23 mouse cellular contexts compared by ENCODE assay signal in the genomic region with DNA sequence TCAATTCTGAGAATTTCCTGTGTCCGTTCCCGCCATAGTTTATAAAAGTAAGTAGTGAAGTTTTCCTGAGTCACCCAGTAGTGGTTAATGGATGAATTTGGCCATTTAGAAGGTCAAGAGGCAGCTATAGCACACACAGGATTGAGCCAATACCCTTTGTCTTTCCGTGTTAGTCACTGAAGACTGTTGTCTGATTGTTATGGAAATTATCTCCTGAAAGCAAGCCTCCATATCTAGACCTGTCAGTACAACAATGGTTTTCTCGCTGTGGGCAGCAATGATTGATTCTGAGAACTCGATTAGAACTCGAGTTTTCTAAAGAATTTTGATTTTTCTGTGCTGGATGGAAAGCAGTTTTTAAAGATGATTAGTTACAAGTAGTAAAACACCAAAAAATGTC. TPM values are rescaled to one million over a fixed set of nuclear protein-coding genes. Genes with fewer than 3 reads are reported as not detected.
DNase-seq lines count a peak whose midpoint lies in the region; TF ChIP-seq lines count a peak whose summit lies in the region.
"Had no signal": no experiment of that assay in that cellular context is flagged by ENCODE, and none has a peak within 500 bp of the region (broad histone marks: within the 10 kb centered on the region; RNA-seq: fewer than 3 reads in every experiment).

No protein-coding gene starts in this region.

- H3K27ac ChIP-seq in ES-Bruce4 (ENCODE audit: insufficient read depth, low read length): peak overlapping the region; percentile 44; the same call in 1 of the 2 replicates
- H3K27ac ChIP-seq: embryonic facial prominence, embryonic 13.5 days; gastrocnemius, adult 2 months; heart, embryonic 10.5 days; hindbrain, embryonic 13.5 days; intestine, embryonic 15.5 days had no signal

- DNase-seq in heart, adult 11 months: peak; percentile 48
- DNase-seq in heart, adult 18-20 months: no peak
- peak; percentile 92 for DNase-seq in R1 (ENCODE audit: low read depth, low spot score)
- peak; percentile 16 for DNase-seq in mesoderm, embryonic 11.5 days (ENCODE audit: low read depth, low spot score)
- no peak for DNase-seq in right cerebral cortex, adult 18-20 months
- DNase-seq in neural tube, embryonic 10.5 days (ENCODE audit: extremely low spot score, low spot score): no peak
- DNase-seq: adrenal gland, postnatal 10 days; cerebellum, adult 11-12 months; cerebellum, adult 9-10 months; cerebellum, postnatal 36 days; gastrocnemius, adult 2 months; gastrocnemius, postnatal 25 days; heart, postnatal 10 days; heart, postnatal 4 days; kidney, adult 18-20 months had no signal

- no peak for TF ChIP-seq EP300 in ES-Bruce4 (IDR thresholded peaks at IDR 0.05; ENCODE audit: insufficient read depth, low read depth, low read length)

- TF ChIP-seq POLR2A in ES-Bruce4 (IDR thresholded peaks at IDR 0.05; ENCODE audit: insufficient read depth, low read length): no peak

- H3K9ac ChIP-seq in ES-Bruce4 (ENCODE audit: low read depth, poor library complexity, severe bottlenecking): no peak overlapping the region
- H3K9ac ChIP-seq: embryonic facial prominence, embryonic 13.5 days; hindbrain, embryonic 13.5 days; intestine, embryonic 15.5 days had no signal

- no peak overlapping the region for H3K4me3 ChIP-seq in ES-Bruce4 (ENCODE audit: low read depth, low read length)
- H3K4me3 ChIP-seq: embryonic facial prominence, embryonic 13.5 days; gastrocnemius, adult 2 months; heart, embryonic 10.5 days; hindbrain, embryonic 13.5 days; intestine, embryonic 15.5 days had no signal

- H3K36me3 ChIP-seq in ES-Bruce4 (ENCODE audit: control insufficient read depth, insufficient read depth, low read length, poor library complexity, severe bottlenecking): no peaks in the 10 kb centered on the region
- H3K36me3 ChIP-seq: embryonic facial prominence, embryonic 13.5 days; heart, embryonic 10.5 days; hindbrain, embryonic 13.5 days; intestine, embryonic 15.5 days had no signal

- peaks cover 4% of the 10 kb centered on the region for H3K4me1 ChIP-seq in ES-Bruce4 (ENCODE audit: control insufficient read depth, insufficient read depth, low read length)
- H3K4me1 ChIP-seq: embryonic facial prominence, embryonic 13.5 days; heart, embryonic 10.5 days; hindbrain, embryonic 13.5 days; intestine, embryonic 15.5 days had no signal

- no peaks in the 10 kb centered on the region for H3K27me3 ChIP-seq in ES-Bruce4 (ENCODE audit: control insufficient read depth, insufficient read depth, low read length, poor library complexity, severe bottlenecking)
- H3K27me3 ChIP-seq: embryonic facial prominence, embryonic 13.5 days; hindbrain, embryonic 13.5 days; intestine, embryonic 15.5 days had no signal

- TF ChIP-seq CTCF in ES-Bruce4 (IDR thresholded peaks at IDR 0.05; ENCODE audit: low read depth, low read length): no peak

- H3K9me3 ChIP-seq in ES-Bruce4 (replicated peaks; ENCODE audit: control insufficient read depth, insufficient read depth, low read length, poor library complexity, severe bottlenecking): no peaks in the 10 kb centered on the region
- H3K9me3 ChIP-seq: embryonic facial prominence, embryonic 13.5 days; heart, embryonic 10.5 days; hindbrain, embryonic 13.5 days; intestine, embryonic 15.5 days had no signal

RNA-seq across cellular contexts. Expression of a gene that starts 25.1 kb away (rescaled TPM):
- 1 to 10 TPM; 3.4 to 5.1 TPM for total RNA-seq in heart, adult 18-20 months (2021)
- polyA plus RNA-seq in ES-Bruce4 (2011; ENCODE audit: insufficient read depth, insufficient read length, low read depth, missing spikeins): 9.6 TPM in 2 replicates

RNA-seq across cellular contexts. Expression of a gene that starts 25.2 kb away (rescaled TPM):
- total RNA-seq in heart, adult 18-20 months (2021): 1 to 10 TPM in 1 of 2 experiments, under 1 TPM in 1; 0.72 to 2.0 TPM
- polyA plus RNA-seq in ES-Bruce4 (2011; ENCODE audit: insufficient read depth, insufficient read length, low read depth, missing spikeins): 54.3 and 69.3 TPM in 2 replicates

RNA-seq across cellular contexts. Expression of a gene that starts 28.2 kb away (rescaled TPM):
- total RNA-seq in heart, adult 18-20 months (2021): under 1 TPM in 1 of 2 experiments, not detected in 1; 0.37 TPM
- polyA plus RNA-seq in ES-Bruce4 (2011; ENCODE audit: insufficient read depth, insufficient read length, low read depth, missing spikeins): not detected in 2 replicates
- total RNA-seq: gastrocnemius, adult 2 months had no signal
- polyA plus RNA-seq: embryonic facial prominence, embryonic 13.5 days; forebrain, embryonic 14.5 days; heart, embryonic 10.5 days; hindbrain, embryonic 13.5 days; Patski had no signal

RNA-seq across cellular contexts. Expression of a gene that starts 42.0 kb away (rescaled TPM):
- 1 to 10 TPM in 1 of 2 experiments, under 1 TPM in 1; 0.65 to 9.8 TPM for total RNA-seq in heart, adult 18-20 months (2021)
- polyA plus RNA-seq in ES-Bruce4 (2011; ENCODE audit: insufficient read depth, insufficient read length, low read depth, missing spikeins): not detected in 2 replicates
- polyA plus RNA-seq: heart, embryonic 10.5 days; heart, embryonic 14.5 days; Patski had no signal

Comparison
In these comparisons a context has a peak if more than half of its experiments do, and no peak if none do; other contexts are left out.
1. DNase-seq: peak in heart, adult 11 months (single experiment), R1 (single experiment) and mesoderm, embryonic 11.5 days (single experiment); none in heart, adult 18-20 months (0 of 2), right cerebral cortex, adult 18-20 months (single experiment) and neural tube, embryonic 10.5 days (single experiment).